Mouse (Mus musculus) c-Kit-positive CD71-positive TER-119-positive erythroid progenitor cells, embryonic 14.5 days (primary cell): ENCODE data around the gene Aknad1.

Experiments
- DNase-seq: peaks from one replicate; pipeline ENCODE4 v3.0.0-alpha.2; 2013; ENCODE audit warnings: low spot score

Aknad1 gene

GRCm38 (mm10) chr3:108787754-108788454 is 48.4 kb downstream of the Aknad1 start:
- DNase-seq, result no peak

GRCm38 (mm10) chr3:108788455-108788794 is 49.0 kb downstream of the Aknad1 start:
- DNase-seq, result no peak

GRCm38 (mm10) chr3:108789299-108789698 is 49.8 kb downstream of the Aknad1 start:
- no peak for DNase-seq

GRCm38 (mm10) chr3:108790499-108790898 is 51.0 kb downstream of the Aknad1 start:
- DNase-seq, result no peak

GRCm38 (mm10) chr3:108791054-108791706 is 51.7 kb downstream of the Aknad1 start:
- no peak for DNase-seq

- DNase-seq, result no peak
These were observed 53.0 kb downstream of the Aknad1 start for GRCm38 (mm10) chr3:108792420-108792819.

GRCm38 (mm10) chr3:108794780-108795179 is 55.3 kb downstream of the Aknad1 start:
- DNase-seq, result no peak

GRCm38 (mm10) chr3:108795554-108796299 is 56.3 kb downstream of the Aknad1 start:
- DNase-seq, result no peak

- no peak for DNase-seq
These were observed 56.9 kb downstream of the Aknad1 start for GRCm38 (mm10) chr3:108796386-108796785.

GRCm38 (mm10) chr3:108797723-108798122 is 58.3 kb downstream of the Aknad1 start:
- DNase-seq, result no peak

- no peak for DNase-seq
These were observed 58.9 kb downstream of the Aknad1 start for GRCm38 (mm10) chr3:108798375-108798774.

GRCm38 (mm10) chr3:108805622-108806021 is 66.2 kb downstream of the Aknad1 start:
- DNase-seq, result no peak

- DNase-seq, result no peak
These were observed 71.3 kb downstream of the Aknad1 start for GRCm38 (mm10) chr3:108810747-108811263.

GRCm38 (mm10) chr3:108815631-108816030 is 76.2 kb downstream of the Aknad1 start:
- no peak for DNase-seq

- DNase-seq, result no peak
These were observed 91.0 kb downstream of the Aknad1 start for GRCm38 (mm10) chr3:108830493-108830892.

- no peak for DNase-seq
These were observed 92.3 kb downstream of the Aknad1 start for GRCm38 (mm10) chr3:108831750-108832149.
